Mouse (Mus musculus) embryonic facial prominence, embryonic 10.5 days (tissue): Measurements from ENCODE around the gene Rps7. TPM values are rescaled to one million over a fixed set of nuclear protein-coding genes. Genes with fewer than 3 reads are reported as not detected.

Source experiments
- DNase-seq: peaks from one replicate; pipeline ENCODE4 v3.0.0-alpha.2; 2017; ENCODE audit warnings: low spot score
- H3K27ac ChIP-seq: fragments of 300-500 bp; sonication (generic); replicated peaks from 2 replicates; pipeline ENCODE4 v1.5.1; 2016; ENCODE audit warnings: mild to moderate bottlenecking
- H3K27me3 ChIP-seq: fragments of 300-500 bp; sonication (generic); replicated peaks from 2 replicates; pipeline ENCODE4 v1.6.1; 2016; ENCODE audit warnings: low read depth, mild to moderate bottlenecking; ENCODE audit not compliant: poor library complexity, severe bottlenecking
- H3K36me3 ChIP-seq: fragments of 300-500 bp; sonication (generic); replicated peaks from 2 replicates; pipeline ENCODE4 v1.6.1; 2016; ENCODE audit warnings: mild to moderate bottlenecking, moderate library complexity
- H3K4me1 ChIP-seq: fragments of 300-500 bp; sonication (generic); 2 replicates; pipeline ENCODE4 v1.6.1; 2016
- H3K4me3 ChIP-seq: fragments of 300-500 bp; sonication (generic); 2 replicates; pipeline ENCODE4 v1.5.1; 2016; ENCODE audit warnings: mild to moderate bottlenecking, moderate library complexity
- H3K9me3 ChIP-seq: fragments of 300-500 bp; sonication (generic); 2 replicates; pipeline ENCODE4 v1.6.1; 2016; ENCODE audit warnings: mild to moderate bottlenecking
- WGBS: fragments of 180-500 bp; shearing (Covaris S2); methylation state at CpG from one replicate; pipeline ENCODE4 v1.1.7; 2016; 5-methylcytosine and 5-hydroxymethylcytosine counted together
- polyA plus RNA-seq: library from polyadenylated mRNA; unstranded; fragments of >200 nt; fragmentation: Nextera tagmentation; extraction: Ambion mirVana; gene quantifications from 2 replicates; pipeline ENCODE4 v1.2.1, GENCODE M21; 2016

Gene Rps7
- polyA plus RNA-seq, 1 experiment from 2014 or later = 685 TPM

DNA sequence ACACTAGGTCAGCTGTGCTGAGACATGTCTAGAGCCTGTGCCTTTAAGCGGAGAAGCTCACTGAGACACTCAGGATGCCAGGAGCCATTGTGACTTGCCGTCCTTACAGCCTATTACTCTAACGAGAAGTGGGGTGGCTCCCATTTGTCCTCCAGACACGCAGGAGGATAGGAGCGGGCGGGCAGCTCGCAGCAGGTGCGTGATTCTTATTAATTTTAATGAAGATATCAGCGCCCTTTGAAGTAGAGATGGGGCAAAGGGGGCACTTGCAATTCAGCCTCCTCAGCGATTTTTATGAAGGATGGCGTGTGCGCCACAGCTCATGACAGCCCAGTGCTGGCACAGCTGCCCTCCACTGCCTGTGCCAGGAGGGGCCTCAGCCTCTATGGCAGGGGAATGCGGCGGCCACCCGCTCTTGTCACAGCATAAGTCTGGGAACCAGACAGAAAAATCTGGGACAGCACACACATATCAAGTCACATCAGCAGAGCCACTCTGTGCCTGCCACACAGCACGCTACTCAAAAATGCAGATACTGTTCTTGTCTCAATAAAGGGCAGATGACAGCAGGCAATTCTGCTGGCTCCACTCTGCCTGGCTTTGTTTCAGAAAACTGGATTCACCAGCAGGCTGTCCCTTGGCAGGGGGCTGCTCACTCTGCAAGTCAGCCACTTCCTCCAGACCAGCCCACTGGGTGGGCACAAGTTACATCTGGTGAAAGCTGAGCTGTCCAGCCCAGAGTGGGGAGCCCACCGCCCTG, 28.0 kb downstream of the Rps7 start:
- H3K4me1 ChIP-seq = peaks cover 9% of the 10 kb centered on the region
- no peak for DNase-seq

GRCm38 (mm10) chr12:28603494-28603893, 32.3 kb downstream of the Rps7 start:
- Histone ChIP-seq H3K4me1 (peaks cover 20% of the 10 kb centered on the region), H3K27ac (no peak overlapping the region), H3K27me3 (no peaks in the 10 kb centered on the region), H3K4me3 (no peak overlapping the region), H3K36me3 (no peaks in the 10 kb centered on the region), H3K9me3 (no peaks in the 10 kb centered on the region)
- DNase-seq = no peak
- WGBS = 74% methylated on average over 1 of the region's 1 CpGs

More for the DNA sequence above, 28.0 kb downstream of the Rps7 start:
- Histone ChIP-seq H3K9me3 (no peaks in the 10 kb centered on the region), H3K36me3 (no peaks in the 10 kb centered on the region), H3K27ac (0 out of 2 replicates have a peak overlapping the region, but pooled peaks have one; percentile 48), H3K4me3 (no peak overlapping the region), H3K27me3 (no peaks in the 10 kb centered on the region)
- 70% methylated on average over 17 of the region's 17 CpGs for WGBS

GRCm38 (mm10) chr12:28602259-28602658, 33.5 kb downstream of the Rps7 start:
- Histone ChIP-seq H3K4me1 (peaks cover 12% of the 10 kb centered on the region), H3K27ac (no peak overlapping the region), H3K4me3 (no peak overlapping the region), H3K36me3 (no peaks in the 10 kb centered on the region), H3K9me3 (no peaks in the 10 kb centered on the region), H3K27me3 (no peaks in the 10 kb centered on the region)
- WGBS = 23% methylated on average over 4 of the region's 4 CpGs
- no peak for DNase-seq

- Histone ChIP-seq H3K36me3 (no peaks in the 10 kb centered on the region), H3K27ac (no peak overlapping the region), H3K4me3 (no peak overlapping the region), H3K27me3 (no peaks in the 10 kb centered on the region), H3K4me1 (peaks cover 12% of the 10 kb centered on the region), H3K9me3 (no peaks in the 10 kb centered on the region)
- WGBS = 51% methylated on average over 2 of the region's 2 CpGs
- DNase-seq = no peak
Observed at GRCm38 (mm10) chr12:28598526-28598991, 37.2 kb downstream of the Rps7 start.

DNA sequence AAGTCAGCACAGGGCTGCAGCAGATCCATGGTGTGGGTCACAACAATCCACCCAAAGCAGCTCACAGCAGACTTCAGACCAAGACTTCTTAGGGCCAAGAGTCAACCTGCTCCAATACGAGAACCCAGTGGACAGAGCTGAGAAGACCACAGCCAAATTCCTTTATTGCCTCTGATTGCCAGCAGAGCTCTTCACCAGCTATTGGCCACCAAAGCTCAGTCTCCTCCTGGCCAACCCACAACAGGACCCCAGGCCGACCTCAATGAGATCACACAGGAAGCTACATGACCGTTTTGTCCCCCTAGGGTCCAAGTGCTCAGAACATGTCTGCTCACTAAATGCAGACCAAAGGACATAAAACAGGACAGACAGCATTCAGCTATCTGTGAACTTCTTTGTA, 37.6 kb downstream of the Rps7 start:
- H3K9me3 ChIP-seq = no peaks in the 10 kb centered on the region
- no peak overlapping the region for H3K4me3 ChIP-seq
- H3K4me1 ChIP-seq = peaks cover 12% of the 10 kb centered on the region
- DNase-seq = no peak
- WGBS = 67% methylated on average over 3 of the region's 3 CpGs
- no peaks in the 10 kb centered on the region for H3K36me3 ChIP-seq
- no peak overlapping the region for H3K27ac ChIP-seq
- H3K27me3 ChIP-seq = no peaks in the 10 kb centered on the region

- Histone ChIP-seq H3K9me3 (no peaks in the 10 kb centered on the region), H3K27ac (no peak overlapping the region), H3K36me3 (no peaks in the 10 kb centered on the region), H3K4me3 (no peak overlapping the region), H3K27me3 (no peaks in the 10 kb centered on the region), H3K4me1 (peaks cover 16% of the 10 kb centered on the region)
- no peak for DNase-seq
- 87% methylated on average over 9 of the region's 9 CpGs for WGBS
Observed at GRCm38 (mm10) chr12:28597699-28598098, 38.1 kb downstream of the Rps7 start.

- H3K9me3 ChIP-seq = no peaks in the 10 kb centered on the region
- H3K36me3 ChIP-seq = no peaks in the 10 kb centered on the region
- no peak overlapping the region for H3K4me3 ChIP-seq
- no peak for DNase-seq
- peaks cover 11% of the 10 kb centered on the region for H3K4me1 ChIP-seq
- H3K27ac ChIP-seq = no peak overlapping the region
- H3K27me3 ChIP-seq = no peaks in the 10 kb centered on the region
Observed at GRCm38 (mm10) chr12:28596851-28597250, 38.9 kb downstream of the Rps7 start.

GRCm38 (mm10) chr12:28590428-28590827, 45.3 kb downstream of the Rps7 start:
- H3K27ac ChIP-seq = no peak overlapping the region
- H3K4me3 ChIP-seq = no peak overlapping the region
- 51% methylated on average over 13 of the region's 13 CpGs for WGBS
- no peak for DNase-seq
- peaks cover 32% of the 10 kb centered on the region for H3K27me3 ChIP-seq
- H3K9me3 ChIP-seq = no peaks in the 10 kb centered on the region
- H3K4me1 ChIP-seq = peaks cover 14% of the 10 kb centered on the region
- no peaks in the 10 kb centered on the region for H3K36me3 ChIP-seq

DNA sequence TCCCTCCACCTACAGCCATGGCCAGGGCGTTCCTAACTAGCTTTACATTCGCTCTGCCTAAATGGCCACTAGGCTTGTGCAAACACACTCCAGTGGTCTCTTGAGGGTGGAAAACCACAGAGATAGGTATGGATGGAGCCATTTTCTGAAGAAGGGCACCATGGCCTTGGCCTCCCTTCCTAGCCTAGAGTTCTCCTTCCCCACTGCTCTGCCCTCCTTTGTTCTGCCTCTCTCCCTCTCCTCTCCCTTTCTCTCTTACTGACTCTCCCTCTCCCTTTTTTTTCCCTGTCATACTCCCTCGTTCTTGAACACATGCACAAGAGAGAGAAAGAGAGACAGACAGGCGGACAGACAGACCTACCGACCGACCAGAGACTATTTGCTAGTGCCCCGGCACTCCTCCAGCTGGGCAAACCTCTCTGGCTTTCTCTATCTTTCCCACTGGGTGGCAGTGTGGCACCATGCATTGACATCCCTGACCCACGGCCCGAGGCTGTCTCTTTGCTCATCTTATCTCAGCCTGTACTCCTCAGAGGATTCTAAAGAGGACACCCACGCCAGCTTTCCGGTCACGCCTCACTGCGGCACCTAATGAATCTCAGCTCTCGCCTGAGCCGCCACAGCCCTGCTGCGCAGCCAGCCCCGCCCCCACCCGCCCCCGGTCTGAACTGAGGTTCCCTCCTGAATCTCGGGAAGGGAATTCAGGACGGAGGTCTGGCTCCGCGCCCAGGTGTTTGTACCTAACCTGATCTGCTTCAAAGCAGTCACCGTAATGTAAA, 46.5 kb downstream of the Rps7 start:
- WGBS = 9% methylated on average over 24 of the region's 24 CpGs

DNA sequence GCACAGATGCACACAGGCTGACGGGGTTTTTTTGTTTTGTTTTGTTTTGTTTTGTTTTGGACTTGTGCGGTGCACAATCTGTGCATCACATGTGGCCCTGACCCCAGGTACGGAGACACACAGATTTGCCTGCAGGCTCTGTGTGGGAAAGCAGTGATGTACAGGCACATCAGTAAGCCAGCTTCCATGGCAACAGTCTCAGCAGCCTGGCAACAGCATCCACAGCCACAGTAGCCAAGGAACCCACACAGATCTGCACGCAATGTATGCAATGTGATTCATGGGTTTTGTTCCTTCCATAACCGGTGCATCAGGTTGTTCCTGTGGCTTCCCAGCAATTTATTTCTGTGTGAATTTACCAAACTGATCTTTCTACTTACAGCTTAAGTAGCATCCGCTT, 47.8 kb downstream of the Rps7 start:
- Histone ChIP-seq H3K27me3 (peaks cover 32% of the 10 kb centered on the region), H3K27ac (no peak overlapping the region), H3K9me3 (no peaks in the 10 kb centered on the region), H3K4me3 (no peak overlapping the region), H3K36me3 (no peaks in the 10 kb centered on the region), H3K4me1 (peaks cover 12% of the 10 kb centered on the region)
- no peak for DNase-seq
- 79% methylated on average over 6 of the region's 6 CpGs for WGBS

More for the DNA sequence above, 46.5 kb downstream of the Rps7 start:
- Histone ChIP-seq H3K27ac (peak overlapping the region; percentile 48), H3K4me3 (peak overlapping the region; percentile 62), H3K27me3 (peaks cover 32% of the 10 kb centered on the region), H3K4me1 (peaks cover 14% of the 10 kb centered on the region), H3K36me3 (no peaks in the 10 kb centered on the region), H3K9me3 (no peaks in the 10 kb centered on the region)
- DNase-seq = peak; percentile 81

DNA sequence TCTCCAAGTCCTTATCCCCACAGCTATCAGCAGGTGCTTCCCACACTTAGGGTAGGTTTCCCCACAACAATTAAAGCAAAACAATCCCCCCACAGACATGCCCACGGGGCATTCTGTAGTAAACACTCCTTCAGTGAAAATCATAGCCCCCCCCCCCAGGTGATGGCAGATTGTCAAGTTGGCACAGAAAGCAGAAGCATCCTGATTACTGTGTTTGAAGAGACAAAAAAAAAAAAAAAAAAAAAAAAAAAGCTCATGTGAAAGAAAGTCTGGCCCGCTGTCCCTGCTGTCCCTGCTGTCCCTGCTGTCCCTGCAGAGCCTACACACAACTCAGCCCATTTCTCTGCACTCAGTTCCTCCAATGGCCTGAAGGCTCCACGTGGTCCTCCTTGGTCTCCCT, 51.7 kb downstream of the Rps7 start:
- Histone ChIP-seq H3K27me3 (peaks cover 12% of the 10 kb centered on the region), H3K4me3 (no peak overlapping the region), H3K27ac (no peak overlapping the region), H3K4me1 (no peaks in the 10 kb centered on the region), H3K36me3 (no peaks in the 10 kb centered on the region), H3K9me3 (no peaks in the 10 kb centered on the region)
- DNase-seq = no peak
- 65% methylated on average over 3 of the region's 3 CpGs for WGBS

GRCm38 (mm10) chr12:28582423-28582822, 53.3 kb downstream of the Rps7 start, which contains the start of gene Allc:
Allc (minus strand) TSS chr12:28582523.
- no peak for DNase-seq
- H3K9me3 ChIP-seq = no peaks in the 10 kb centered on the region
- 87% methylated on average over 8 of the region's 8 CpGs for WGBS
- no peak within 1 kb of the TSS for H3K4me3 ChIP-seq
- no peaks in the 10 kb centered on the region for H3K36me3 ChIP-seq
- no peaks in the 10 kb centered on the region for H3K4me1 ChIP-seq
- H3K27me3 ChIP-seq = no peaks in the 10 kb centered on the region
- H3K27ac ChIP-seq = no peak within 1 kb of the TSS
